ENCODE assay signal across 8 mouse cellular contexts in genomic region chr6:113483729-113484128, GRCm38 (mm10). TPM values are rescaled to one million over a fixed set of nuclear protein-coding genes. Genes with fewer than 3 reads are reported as not detected.
DNase-seq lines count a peak whose midpoint lies in the region; ATAC-seq lines count a peak whose summit lies in the region.

No protein-coding gene starts in this region.

- H3K4me2 ChIP-seq in embryonic facial prominence, embryonic 14.5 days (ENCODE audit: low read depth, low read length): peak overlapping the region; percentile 74
- H3K4me2 ChIP-seq in hindbrain, embryonic 15.5 days: peak overlapping the region; percentile 90

- H3K4me1 ChIP-seq in embryonic facial prominence, embryonic 14.5 days (ENCODE audit: control insufficient read depth, insufficient read depth, low read length): peaks cover 21% of the 10 kb centered on the region
- peaks cover 45% of the 10 kb centered on the region for H3K4me1 ChIP-seq in hindbrain, embryonic 15.5 days (replicated peaks)

- H3K9ac ChIP-seq in embryonic facial prominence, embryonic 14.5 days (ENCODE audit: low read depth, low read length): peak overlapping the region; percentile 65
- H3K9ac ChIP-seq in hindbrain, embryonic 15.5 days: peak overlapping the region; percentile 83

- H3K9me3 ChIP-seq in embryonic facial prominence, embryonic 14.5 days (ENCODE audit: control insufficient read depth, low read length): no peaks in the 10 kb centered on the region
- no peaks in the 10 kb centered on the region for H3K9me3 ChIP-seq in hindbrain, embryonic 15.5 days

- WGBS in embryonic facial prominence, embryonic 14.5 days: 13% methylated on average over 10 of the region's 10 CpGs
- WGBS in hindbrain, embryonic 15.5 days: 12% methylated on average over 10 of the region's 10 CpGs
- WGBS in macrophage (ENCODE audit: missing documents): 22% methylated on average over 10 of the region's 10 CpGs

- no peaks in the 10 kb centered on the region for H3K36me3 ChIP-seq in embryonic facial prominence, embryonic 14.5 days (ENCODE audit: control insufficient read depth, insufficient read depth, low read length)
- H3K36me3 ChIP-seq in hindbrain, embryonic 15.5 days: peaks cover 7% of the 10 kb centered on the region; the same call in 1 of the 2 replicates
- H3K36me3 ChIP-seq in macrophage (ENCODE audit: inconsistent target): no peaks in the 10 kb centered on the region

- H3K27ac ChIP-seq in embryonic facial prominence, embryonic 14.5 days (replicated peaks; ENCODE audit: low read depth, low read length): peak overlapping the region; percentile 69; the same call in 1 of the 2 replicates
- H3K27ac ChIP-seq in hindbrain, embryonic 15.5 days (replicated peaks): peak overlapping the region; percentile 94
- peak overlapping the region; percentile 75 for H3K27ac ChIP-seq in macrophage

- peaks cover 29% of the 10 kb centered on the region for H3K27me3 ChIP-seq in embryonic facial prominence, embryonic 14.5 days (replicated peaks; ENCODE audit: control insufficient read depth, insufficient read depth, low read length)
- no peaks in the 10 kb centered on the region for H3K27me3 ChIP-seq in hindbrain, embryonic 15.5 days

- ATAC-seq in embryonic facial prominence, embryonic 14.5 days (ENCODE audit: low read depth): peak; percentile 60
- peak; percentile 55 for ATAC-seq in hindbrain, embryonic 15.5 days (ENCODE audit: low FRiP score, low read depth)

- H3K79me2 ChIP-seq in macrophage (ENCODE audit: inconsistent target): no peaks in the 10 kb centered on the region; the same call in 1 of the 2 replicates

- peak overlapping the region; percentile 48 for H3K4me3 ChIP-seq in embryonic facial prominence, embryonic 14.5 days (ENCODE audit: low read depth, low read length)
- peak overlapping the region; percentile 66 for H3K4me3 ChIP-seq in hindbrain, embryonic 15.5 days
- peak overlapping the region; percentile 73 for H3K4me3 ChIP-seq in macrophage (ENCODE audit: inconsistent target)

- DNase-seq in kidney, adult 11 months: peak; percentile 44
- no peak for DNase-seq in kidney, postnatal 14 days
- DNase-seq in R1 (ENCODE audit: low read depth, low spot score): peak; percentile 69
- peak; percentile 45 for DNase-seq in embryonic facial prominence, embryonic 14.5 days (ENCODE audit: low spot score)
- peak; percentile 26 for DNase-seq in yolk sac, embryonic 10.5 days (ENCODE audit: low spot score)
- DNase-seq in frontal cortex, postnatal 14 days (ENCODE audit: low spot score in 2 of 2): no peak

RNA-seq across cellular contexts. Expression of gene Creld1, which starts 0.6 kb away (rescaled TPM):
- 24.8 and 25.3 TPM in 2 replicates for polyA plus RNA-seq in embryonic facial prominence, embryonic 14.5 days (2014; fragmentation: Nextera tagmentation; extraction: Ambion mirVana)
- 77.8 and 92.7 TPM in 2 replicates for polyA plus RNA-seq in hindbrain, embryonic 15.5 days (2015; fragmentation: Nextera tagmentation; extraction: Ambion mirVana)
- total RNA-seq in macrophage (2018; cell fraction: chromatin; rRNA removed): 10 to 100 TPM in 17 of 26 experiments, 1 to 10 TPM in 9; 2.2 to 42.3 (median 13.9) TPM
- total RNA-seq in macrophage (2018; cell fraction: cytosol; rRNA removed): 10 to 100 TPM in 24 of 26 experiments, 1 to 10 TPM in 2; 8.7 to 28.3 (median 18.5) TPM
- total RNA-seq in macrophage (2018; cell fraction: nucleus; rRNA removed): 10 to 100 TPM; 13.0 to 48.0 (median 19.3) TPM
- 14.8 to 22.0 TPM (median 17.8 TPM) in 3 replicates for polyA plus RNA-seq in macrophage (2018)

RNA-seq across cellular contexts. Expression of gene Il17rc, which starts 12.5 kb away (rescaled TPM):
- 15.7 and 20.2 TPM in 2 replicates for polyA plus RNA-seq in embryonic facial prominence, embryonic 14.5 days (2014; fragmentation: Nextera tagmentation; extraction: Ambion mirVana)
- 3.2 and 4.6 TPM in 2 replicates for polyA plus RNA-seq in hindbrain, embryonic 15.5 days (2015; fragmentation: Nextera tagmentation; extraction: Ambion mirVana)
- 1 to 10 TPM in 1 of 26 experiments, not detected in 25; 4.0 TPM for total RNA-seq in macrophage (2018; cell fraction: chromatin; rRNA removed)
- under 1 TPM in 5 of 26 experiments, not detected in 21; 0.05 to 0.23 (median 0.09) TPM for total RNA-seq in macrophage (2018; cell fraction: cytosol; rRNA removed)
- 1 to 10 TPM in 1 of 26 experiments, not detected in 25; 1.3 TPM for total RNA-seq in macrophage (2018; cell fraction: nucleus; rRNA removed)
- polyA plus RNA-seq in macrophage (2018): not detected in 3 replicates

RNA-seq across cellular contexts. Expression of gene Prrt3, which starts 18.0 kb away (rescaled TPM):
- 1.7 and 1.9 TPM in 2 replicates for polyA plus RNA-seq in embryonic facial prominence, embryonic 14.5 days (2014; fragmentation: Nextera tagmentation; extraction: Ambion mirVana)
- polyA plus RNA-seq in hindbrain, embryonic 15.5 days (2015; fragmentation: Nextera tagmentation; extraction: Ambion mirVana): 11.3 and 12.6 TPM in 2 replicates
- total RNA-seq in macrophage (2018; cell fraction: chromatin; rRNA removed): under 1 TPM in 1 of 26 experiments, not detected in 25; 0.19 TPM
- total RNA-seq in macrophage (2018; cell fraction: cytosol; rRNA removed): under 1 TPM in 1 of 26 experiments, not detected in 25; 0.03 TPM
- total RNA-seq in macrophage (2018; cell fraction: nucleus; rRNA removed): not detected
- not detected in 3 replicates for polyA plus RNA-seq in macrophage (2018)

RNA-seq across cellular contexts. Expression of gene Il17re, which starts 25.4 kb away (rescaled TPM):
- 3.6 and 5.6 TPM in 2 replicates for polyA plus RNA-seq in embryonic facial prominence, embryonic 14.5 days (2014; fragmentation: Nextera tagmentation; extraction: Ambion mirVana)
- 0.09 and 0.21 TPM in 2 replicates for polyA plus RNA-seq in hindbrain, embryonic 15.5 days (2015; fragmentation: Nextera tagmentation; extraction: Ambion mirVana)
- total RNA-seq in macrophage (2018; cell fraction: chromatin; rRNA removed): not detected
- total RNA-seq in macrophage (2018; cell fraction: cytosol; rRNA removed): not detected
- not detected for total RNA-seq in macrophage (2018; cell fraction: nucleus; rRNA removed)
- polyA plus RNA-seq in macrophage (2018): not detected in 3 replicates

RNA-seq across cellular contexts. Expression of gene Jagn1, which starts 41.4 kb away (rescaled TPM):
- polyA plus RNA-seq in embryonic facial prominence, embryonic 14.5 days (2014; fragmentation: Nextera tagmentation; extraction: Ambion mirVana): 72.5 and 75.9 TPM in 2 replicates
- 96.5 and 98.2 TPM in 2 replicates for polyA plus RNA-seq in hindbrain, embryonic 15.5 days (2015; fragmentation: Nextera tagmentation; extraction: Ambion mirVana)
- 10 to 100 TPM in 15 of 26 experiments, 1 to 10 TPM in 11; 2.1 to 22.4 (median 11.2) TPM for total RNA-seq in macrophage (2018; cell fraction: chromatin; rRNA removed)
- 10 to 100 TPM; 19.7 to 30.2 (median 27.5) TPM for total RNA-seq in macrophage (2018; cell fraction: cytosol; rRNA removed)
- 10 to 100 TPM in 23 of 26 experiments, 1 to 10 TPM in 3; 6.3 to 37.7 (median 18.6) TPM for total RNA-seq in macrophage (2018; cell fraction: nucleus; rRNA removed)
- 14.3 to 38.5 TPM (median 29.7 TPM) in 3 replicates for polyA plus RNA-seq in macrophage (2018)

Comparison
In these comparisons a context has a peak if more than half of its experiments do, and no peak if none do; other contexts are left out.
1. DNase-seq: peak in kidney, adult 11 months (single experiment), R1 (single experiment), embryonic facial prominence, embryonic 14.5 days (single experiment) and yolk sac, embryonic 10.5 days (single experiment); none in kidney, postnatal 14 days (single experiment) and frontal cortex, postnatal 14 days (0 of 2).
2. Peak in every context shown above with its lines, with median percentiles within 50 percentile points of each other: H3K27ac ChIP-seq and H3K4me3 ChIP-seq.